Mouse (Mus musculus): Measurements from ENCODE around the gene Rps3. TPM values are rescaled to one million over a fixed set of nuclear protein-coding genes. Genes with fewer than 3 reads are reported as not detected.
"Not testable (repeated sequence)": the region's sequence is repeated elsewhere in the genome, so short reads cannot be mapped to it uniquely, and the experiment has no call there.

Gene Rps3
- polyA plus RNA-seq, 1 experiment from 2014 or later, result 591 TPM

DNA sequence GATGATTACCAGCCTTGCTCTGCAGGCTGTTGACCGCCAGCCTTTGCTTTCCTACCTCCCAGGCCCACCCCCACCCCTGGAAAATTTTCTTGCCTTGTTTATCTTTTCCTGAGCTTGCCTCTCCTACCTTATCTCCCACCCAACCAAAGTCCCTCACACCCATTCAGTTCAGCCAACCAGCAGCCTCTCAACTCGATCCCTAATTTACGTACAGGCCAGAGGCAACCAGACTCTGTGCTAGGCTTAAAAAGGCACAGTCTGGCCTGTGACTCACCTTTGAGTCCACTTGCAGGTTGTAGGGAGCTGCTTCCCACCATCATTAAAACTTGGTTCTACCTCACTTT, 33.2 kb upstream of the Rps3 start:
- Histone ChIP-seq H3K9ac (ENCODE audit: low read depth, low read length) (no peak overlapping the region), H3K27me3 (ENCODE audit: control insufficient read depth, insufficient read depth, low read length) (no peaks in the 10 kb centered on the region), H3K27ac (ENCODE audit: low read depth, low read length) (peak overlapping the region; percentile 74), H3K36me3 (ENCODE audit: control insufficient read depth, insufficient read depth, low read length) (no peaks in the 10 kb centered on the region), H3K4me2 (peak overlapping the region; percentile 17), H3K4me1 (ENCODE audit: control insufficient read depth, insufficient read depth, low read length) (peaks cover 13% of the 10 kb centered on the region), H3K4me3 (ENCODE audit: low read depth, low read length) (no peak overlapping the region), H3K9me3 (replicated peaks; ENCODE audit: control insufficient read depth, low read length) (no peaks in the 10 kb centered on the region)
- ATAC-seq (replicated peaks; ENCODE audit: insufficient number of reproducible peaks, low FRiP score, low TSS enrichment), result peak; percentile 77
- 27% methylated on average over 3 of the region's 3 CpGs for WGBS (ENCODE audit: insufficient replicate concordance)

DNA sequence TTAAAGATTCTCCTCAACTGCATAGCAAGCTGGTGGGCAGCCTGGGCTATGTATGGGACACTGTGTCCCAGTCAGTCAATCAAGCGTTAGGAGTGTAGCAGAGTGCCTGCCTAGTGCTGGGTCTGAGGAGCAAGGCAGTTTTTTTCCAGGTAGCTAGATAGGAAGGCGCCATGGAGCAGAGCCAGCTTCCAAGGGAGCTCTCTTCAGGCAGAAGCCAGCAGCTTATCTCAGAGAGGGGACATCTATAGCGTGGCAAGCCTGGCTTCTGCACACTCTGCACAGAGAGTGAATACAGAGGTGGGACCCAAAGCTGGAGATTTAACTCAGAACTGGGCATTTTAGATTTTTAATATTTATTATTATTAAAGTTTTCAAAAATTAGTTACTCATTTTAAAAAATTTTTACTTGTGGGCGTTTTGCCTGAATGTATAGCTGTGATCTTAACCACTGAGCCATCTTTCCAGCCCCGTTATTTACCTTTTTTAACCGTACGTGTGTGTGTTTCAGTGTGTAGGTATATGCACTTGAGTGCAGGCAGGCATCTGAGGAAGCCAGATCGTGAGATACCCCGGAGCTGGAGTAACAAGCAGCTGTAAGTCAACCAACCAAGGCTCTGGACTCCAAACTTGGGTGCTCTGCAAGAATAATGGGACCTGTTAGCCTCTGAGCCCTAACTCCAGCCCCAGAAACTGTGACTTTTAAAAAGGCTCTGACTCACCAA, 32.7 kb upstream of the Rps3 start:
- Histone ChIP-seq H3K4me1 (ENCODE audit: control insufficient read depth, insufficient read depth, low read length) (peaks cover 13% of the 10 kb centered on the region), H3K27me3 (ENCODE audit: control insufficient read depth, insufficient read depth, low read length) (no peaks in the 10 kb centered on the region), H3K9me3 (replicated peaks; ENCODE audit: control insufficient read depth, low read length) (no peaks in the 10 kb centered on the region), H3K36me3 (ENCODE audit: control insufficient read depth, insufficient read depth, low read length) (no peaks in the 10 kb centered on the region), H3K27ac (ENCODE audit: low read depth, low read length) (peak overlapping the region; percentile 74), H3K4me2 (peak overlapping the region; percentile 17), H3K4me3 (ENCODE audit: low read depth, low read length) (no peak overlapping the region), H3K9ac (ENCODE audit: low read depth, low read length) (no peak overlapping the region)
- ATAC-seq (replicated peaks; ENCODE audit: insufficient number of reproducible peaks, low FRiP score, low TSS enrichment), result no peak; the same call in 1 of the 2 replicates
- WGBS (ENCODE audit: insufficient replicate concordance), result 51% methylated on average over 9 of the region's 9 CpGs

GRCm38 (mm10) chr7:99510087-99510501, 26.6 kb upstream of the Rps3 start:
- no peak overlapping the region for H3K4me3 ChIP-seq (ENCODE audit: low read depth, low read length)

DNA sequence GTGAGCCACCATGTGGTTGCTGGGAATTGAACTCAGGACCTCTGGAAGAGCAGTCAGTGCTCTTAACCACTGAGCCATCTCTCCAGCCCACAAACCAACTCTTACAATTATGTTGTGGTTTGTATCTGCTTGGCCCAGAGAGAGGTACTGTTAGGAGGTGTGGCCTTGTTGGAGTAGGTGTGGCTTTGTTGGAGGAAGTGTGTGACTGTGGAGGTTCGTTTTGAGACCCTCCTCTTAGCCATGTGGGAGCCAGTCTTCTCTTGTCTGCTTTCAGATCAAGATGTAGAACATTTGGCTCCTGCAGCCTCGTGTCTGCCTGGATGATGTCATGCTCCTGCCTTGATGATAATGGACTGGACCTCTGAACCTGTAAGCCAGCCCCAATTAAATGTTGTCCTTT, 24.6 kb upstream of the Rps3 start:
- H3K4me1 ChIP-seq (ENCODE audit: control insufficient read depth, insufficient read depth, low read length); H3K9me3 ChIP-seq (replicated peaks; ENCODE audit: control insufficient read depth, low read length); H3K27me3 ChIP-seq (ENCODE audit: control insufficient read depth, insufficient read depth, low read length); ATAC-seq (replicated peaks; ENCODE audit: insufficient number of reproducible peaks, low FRiP score, low TSS enrichment); H3K27ac ChIP-seq (ENCODE audit: low read depth, low read length); H3K36me3 ChIP-seq (ENCODE audit: control insufficient read depth, insufficient read depth, low read length); H3K4me3 ChIP-seq (ENCODE audit: low read depth, low read length); H3K9ac ChIP-seq (ENCODE audit: low read depth, low read length); H3K4me2 ChIP-seq: not testable (repeated sequence)
- WGBS (ENCODE audit: insufficient replicate concordance), result 8% methylated on average over 2 of the region's 2 CpGs

More at GRCm38 (mm10) chr7:99510087-99510501, 26.6 kb upstream of the Rps3 start:
- ATAC-seq (replicated peaks; ENCODE audit: insufficient number of reproducible peaks, low FRiP score, low TSS enrichment), result no peak
- H3K9ac ChIP-seq (ENCODE audit: low read depth, low read length), result 0 out of 2 replicates have a peak overlapping the region, but pooled peaks have one; percentile 2
- no peaks in the 10 kb centered on the region for H3K9me3 ChIP-seq (replicated peaks; ENCODE audit: control insufficient read depth, low read length)
- H3K27me3 ChIP-seq (ENCODE audit: control insufficient read depth, insufficient read depth, low read length), result no peaks in the 10 kb centered on the region
- H3K27ac ChIP-seq (ENCODE audit: low read depth, low read length), result no peak overlapping the region
- 13% methylated on average over 8 of the region's 8 CpGs for WGBS (ENCODE audit: insufficient replicate concordance)
- no peaks in the 10 kb centered on the region for H3K36me3 ChIP-seq (ENCODE audit: control insufficient read depth, insufficient read depth, low read length)
- no peaks in the 10 kb centered on the region; the same call in 1 of the 2 replicates for H3K4me1 ChIP-seq (ENCODE audit: control insufficient read depth, insufficient read depth, low read length)
- H3K4me2 ChIP-seq, result peak overlapping the region; percentile 39

DNA sequence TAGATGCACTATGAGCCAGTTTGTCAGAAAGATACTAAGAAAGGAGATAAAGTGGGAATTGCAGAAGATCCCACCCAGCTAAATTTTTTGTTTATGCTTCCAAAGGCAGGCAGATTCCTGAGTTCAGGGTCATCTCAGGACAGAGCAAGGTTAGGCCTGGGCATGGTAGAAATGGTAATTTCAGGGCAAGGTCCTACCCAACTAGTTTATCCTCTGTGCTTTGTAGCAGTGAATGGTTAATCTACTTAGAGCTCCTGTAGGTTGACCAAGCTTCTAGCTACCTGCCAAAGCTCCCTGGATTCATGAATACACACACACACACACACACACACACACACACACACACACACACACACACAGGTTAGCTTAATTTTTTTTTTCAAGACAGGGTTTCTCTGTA, 21.0 kb upstream of the Rps3 start:
- Histone ChIP-seq H3K27ac (ENCODE audit: low read depth, low read length) (no peak overlapping the region), H3K4me1 (ENCODE audit: control insufficient read depth, insufficient read depth, low read length) (peaks cover 4% of the 10 kb centered on the region; the same call in 1 of the 2 replicates), H3K36me3 (ENCODE audit: control insufficient read depth, insufficient read depth, low read length) (no peaks in the 10 kb centered on the region), H3K4me3 (ENCODE audit: low read depth, low read length) (no peak overlapping the region), H3K9me3 (replicated peaks; ENCODE audit: control insufficient read depth, low read length) (no peaks in the 10 kb centered on the region), H3K9ac (ENCODE audit: low read depth, low read length) (no peak overlapping the region), H3K4me2 (no peak overlapping the region), H3K27me3 (ENCODE audit: control insufficient read depth, insufficient read depth, low read length) (no peaks in the 10 kb centered on the region)
- no peak for ATAC-seq (replicated peaks; ENCODE audit: insufficient number of reproducible peaks, low FRiP score, low TSS enrichment)

DNA sequence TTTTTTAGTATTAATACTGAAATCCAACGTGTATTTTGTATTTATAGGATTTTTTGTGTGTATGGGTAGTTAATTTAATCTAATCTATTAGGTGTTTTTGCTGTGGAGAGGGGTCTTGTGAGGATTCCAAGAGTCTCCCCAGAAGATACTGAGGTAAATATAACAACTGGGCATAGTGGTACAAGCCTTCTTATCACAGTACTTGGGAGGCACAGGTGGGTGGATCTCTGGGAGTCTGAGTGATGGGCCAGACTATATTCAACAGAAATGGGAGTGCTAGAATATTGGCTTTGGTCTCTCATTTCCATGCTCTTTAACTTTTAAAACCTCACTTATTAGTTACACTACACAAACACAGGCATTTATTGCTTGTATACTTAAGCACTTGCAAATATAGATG, 17.6 kb upstream of the Rps3 start:
- ATAC-seq (replicated peaks; ENCODE audit: insufficient number of reproducible peaks, low FRiP score, low TSS enrichment), result no peak
- no peak overlapping the region for H3K4me2 ChIP-seq
- no peaks in the 10 kb centered on the region for H3K27me3 ChIP-seq (ENCODE audit: control insufficient read depth, insufficient read depth, low read length)
- peaks cover 4% of the 10 kb centered on the region; the same call in 1 of the 2 replicates for H3K4me1 ChIP-seq (ENCODE audit: control insufficient read depth, insufficient read depth, low read length)
- no peaks in the 10 kb centered on the region for H3K36me3 ChIP-seq (ENCODE audit: control insufficient read depth, insufficient read depth, low read length)
- no peaks in the 10 kb centered on the region for H3K9me3 ChIP-seq (replicated peaks; ENCODE audit: control insufficient read depth, low read length)
- no peak overlapping the region for H3K27ac ChIP-seq (ENCODE audit: low read depth, low read length)
- whole genome bisulfite sequencing (ENCODE audit: insufficient replicate concordance), result 34% methylated on average over 1 of the region's 1 CpGs
- no peak overlapping the region for H3K9ac ChIP-seq (ENCODE audit: low read depth, low read length)
- no peak overlapping the region for H3K4me3 ChIP-seq (ENCODE audit: low read depth, low read length)

DNA sequence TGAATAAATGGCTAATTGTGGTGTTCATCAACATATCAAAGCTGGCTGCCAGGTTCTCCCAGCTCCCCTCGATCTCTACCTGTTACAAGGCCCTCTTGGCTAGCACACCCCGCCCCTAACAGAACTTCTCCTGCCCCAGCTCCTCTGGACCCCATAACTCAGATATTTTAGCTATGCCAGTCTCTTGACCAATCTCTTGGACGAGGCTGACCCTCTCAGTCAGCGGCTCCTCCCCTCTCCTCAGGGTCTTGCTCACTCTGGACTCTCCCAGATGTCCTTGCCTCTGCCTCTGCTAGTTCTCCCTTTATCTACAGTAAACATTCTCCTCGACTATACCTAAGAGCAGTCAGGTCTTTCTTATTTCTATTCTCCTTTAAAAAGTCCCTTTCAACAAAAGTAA, 17.1 kb upstream of the Rps3 start:
- Histone ChIP-seq H3K9me3 (replicated peaks; ENCODE audit: control insufficient read depth, low read length) (no peaks in the 10 kb centered on the region), H3K4me1 (ENCODE audit: control insufficient read depth, insufficient read depth, low read length) (peaks cover 4% of the 10 kb centered on the region; the same call in 1 of the 2 replicates), H3K27ac (ENCODE audit: low read depth, low read length) (no peak overlapping the region), H3K4me2 (peak overlapping the region; percentile 23; the same call in 1 of the 2 replicates), H3K9ac (ENCODE audit: low read depth, low read length) (no peak overlapping the region), H3K36me3 (ENCODE audit: control insufficient read depth, insufficient read depth, low read length) (no peaks in the 10 kb centered on the region), H3K4me3 (ENCODE audit: low read depth, low read length) (no peak overlapping the region), H3K27me3 (ENCODE audit: control insufficient read depth, insufficient read depth, low read length) (no peaks in the 10 kb centered on the region)
- no peak; the same call in 1 of the 2 replicates for ATAC-seq (replicated peaks; ENCODE audit: insufficient number of reproducible peaks, low FRiP score, low TSS enrichment)
- 13% methylated on average over 5 of the region's 5 CpGs for WGBS (ENCODE audit: insufficient replicate concordance)

DNA sequence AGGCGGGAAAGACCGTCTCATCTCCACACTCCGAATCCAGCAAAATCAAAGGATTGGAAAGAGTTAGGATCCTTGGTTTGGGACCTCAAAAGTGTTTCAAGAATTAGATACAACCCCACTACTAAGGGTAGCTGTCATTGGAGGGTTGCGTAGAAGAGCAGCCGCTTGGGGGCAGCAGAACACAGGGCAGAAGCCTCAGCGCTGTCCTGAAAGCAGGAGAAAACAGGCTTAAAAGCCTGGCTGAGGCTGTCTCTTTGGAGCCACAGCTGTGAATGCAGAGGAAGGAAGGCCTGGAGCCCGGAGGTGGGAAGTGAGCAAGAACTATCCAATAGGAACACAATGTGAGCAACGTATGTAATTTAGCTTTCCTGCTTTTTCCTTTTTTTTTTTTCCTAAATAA, 16.7 kb upstream of the Rps3 start:
- no peaks in the 10 kb centered on the region for H3K9me3 ChIP-seq (replicated peaks; ENCODE audit: control insufficient read depth, low read length)
- H3K4me1 ChIP-seq (ENCODE audit: control insufficient read depth, insufficient read depth, low read length), result peaks cover 4% of the 10 kb centered on the region; the same call in 1 of the 2 replicates
- ATAC-seq (replicated peaks; ENCODE audit: insufficient number of reproducible peaks, low FRiP score, low TSS enrichment), result peak; percentile 75; the same call in 1 of the 2 replicates
- no peaks in the 10 kb centered on the region for H3K36me3 ChIP-seq (ENCODE audit: control insufficient read depth, insufficient read depth, low read length)
- H3K4me3 ChIP-seq (ENCODE audit: low read depth, low read length), result no peak overlapping the region
- 5% methylated on average over 8 of the region's 8 CpGs for WGBS (ENCODE audit: insufficient replicate concordance)
- H3K9ac ChIP-seq (ENCODE audit: low read depth, low read length), result no peak overlapping the region
- H3K4me2 ChIP-seq, result no peak overlapping the region
- no peak overlapping the region for H3K27ac ChIP-seq (ENCODE audit: low read depth, low read length)
- H3K27me3 ChIP-seq (ENCODE audit: control insufficient read depth, insufficient read depth, low read length), result no peaks in the 10 kb centered on the region

DNA sequence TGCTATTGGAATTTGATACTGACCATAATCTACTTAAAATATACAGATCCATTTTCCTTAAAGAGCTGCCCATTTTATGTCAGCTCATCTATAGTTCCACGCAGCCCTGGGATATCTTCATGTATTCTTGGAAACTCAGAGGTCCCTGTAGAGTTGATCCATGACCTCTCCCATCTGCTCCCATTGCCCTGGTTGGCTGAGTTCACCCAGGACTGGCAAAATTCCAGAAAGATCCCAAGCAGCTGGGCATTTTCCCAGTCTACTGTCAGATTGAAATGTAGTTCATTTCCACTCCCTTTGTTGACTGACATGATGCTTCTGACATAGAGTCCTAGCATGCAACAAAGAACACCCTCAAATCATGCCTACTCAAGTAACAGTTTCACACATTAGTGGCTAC, 15.6 kb upstream of the Rps3 start:
- Histone ChIP-seq H3K36me3 (ENCODE audit: control insufficient read depth, insufficient read depth, low read length) (no peaks in the 10 kb centered on the region), H3K4me1 (ENCODE audit: control insufficient read depth, insufficient read depth, low read length) (peaks cover 4% of the 10 kb centered on the region; the same call in 1 of the 2 replicates), H3K9ac (ENCODE audit: low read depth, low read length) (no peak overlapping the region), H3K4me2 (no peak overlapping the region), H3K27ac (ENCODE audit: low read depth, low read length) (no peak overlapping the region), H3K4me3 (ENCODE audit: low read depth, low read length) (no peak overlapping the region), H3K27me3 (ENCODE audit: control insufficient read depth, insufficient read depth, low read length) (no peaks in the 10 kb centered on the region), H3K9me3 (replicated peaks; ENCODE audit: control insufficient read depth, low read length) (no peaks in the 10 kb centered on the region)
- ATAC-seq (replicated peaks; ENCODE audit: insufficient number of reproducible peaks, low FRiP score, low TSS enrichment), result no peak
- 62% methylated on average over 1 of the region's 1 CpGs for WGBS (ENCODE audit: insufficient replicate concordance)

Data from heart, embryonic 11.5 days (tissue).